Mouse (Mus musculus): ENCODE measurements around the gene Dysf.

DNA sequence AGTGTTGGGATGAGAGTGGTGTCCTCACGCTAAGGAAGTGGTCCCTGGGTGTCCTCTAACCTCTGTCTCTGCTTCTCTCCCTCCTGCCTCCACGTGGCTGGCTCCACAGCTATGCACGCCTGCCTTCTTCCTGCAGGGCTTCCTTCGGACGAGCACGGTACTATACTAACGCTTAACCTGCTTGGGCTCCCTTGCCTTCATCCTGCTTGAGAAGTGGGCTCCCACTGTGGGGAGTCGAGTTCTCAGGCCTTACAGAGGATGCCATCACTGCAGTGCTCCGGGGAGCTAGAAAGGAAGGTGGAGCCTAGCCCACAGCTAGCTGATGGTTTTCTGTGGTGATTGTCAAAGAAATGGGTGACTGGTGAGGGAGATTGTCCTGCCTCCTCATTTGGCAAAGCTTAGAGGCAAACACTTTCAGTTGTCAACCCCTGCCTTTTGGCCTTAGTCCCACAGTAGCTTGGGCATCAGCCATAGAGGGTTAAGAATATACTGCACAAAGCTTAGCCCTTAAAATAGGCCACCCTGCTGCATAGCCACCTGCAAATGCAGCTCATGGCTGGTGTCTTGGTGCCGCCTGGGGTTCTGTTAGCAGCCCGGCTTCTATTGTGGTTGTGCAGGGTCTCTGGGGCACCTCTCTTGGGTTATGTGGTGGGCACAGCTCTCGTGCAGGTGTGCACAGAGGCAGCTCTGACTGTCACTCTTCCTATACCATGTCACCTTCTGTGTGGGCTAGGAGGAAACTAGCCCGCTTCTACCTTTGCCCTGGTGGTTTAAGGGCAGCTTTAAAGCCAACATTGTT lies 139.0 kb downstream of the Dysf start:
- TF ChIP-seq CTCF (IDR thresholded peaks at IDR 0.05; ENCODE audit: insufficient read depth, low read length) (no peak), POLR2A (IDR thresholded peaks at IDR 0.05; ENCODE audit: borderline replicate concordance, extremely low read depth, low read depth, low read length) (no peak)
